Mouse (Mus musculus): ENCODE data around the gene Rarb.

GRCm38 (mm10) chr14:16589139-16589538 lies 229.8 kb downstream of the Rarb start:
- no peak for TF ChIP-seq CTCF (conservative IDR thresholded peaks at IDR 0.05; ENCODE audit: low read length)
- TF ChIP-seq NANOG (IDR thresholded peaks at IDR 0.05; ENCODE audit: borderline replicate concordance, low read length) = no peak
- TF ChIP-seq POU5F1 (IDR thresholded peaks at IDR 0.05; ENCODE audit: borderline replicate concordance, low read length) = no peak
